ENCODE assay signal across 25 mouse cellular contexts in the genomic region with DNA sequence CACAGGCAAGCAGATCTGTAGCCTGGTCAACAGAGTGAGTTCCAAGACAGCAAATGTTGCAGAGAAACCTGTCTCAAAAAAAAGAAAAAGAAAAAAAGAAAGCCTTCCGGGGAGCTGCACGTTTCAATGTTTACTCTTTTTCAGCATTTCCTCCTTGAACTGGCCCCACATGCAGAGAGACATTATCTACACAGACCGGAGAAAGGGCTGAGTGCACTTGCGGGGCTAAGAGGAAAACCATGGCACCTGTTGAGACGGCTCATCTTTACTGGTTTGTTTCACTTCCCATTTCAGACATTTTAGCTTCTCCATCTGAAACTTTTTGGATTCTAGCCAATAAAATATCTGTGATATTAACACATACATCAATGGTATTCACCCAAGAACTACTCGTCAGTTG. TPM values are rescaled to one million over a fixed set of nuclear protein-coding genes. Genes with fewer than 3 reads are reported as not detected.
A peak's percentile ranks its signal among the peaks of the same experiment; 100 is the strongest.
DNase-seq lines count a peak whose midpoint lies in the region; ATAC-seq and TF ChIP-seq lines count a peak whose summit lies in the region.
"Had no signal": no experiment of that assay in that cellular context is flagged by ENCODE, and none has a peak within 500 bp of the region (broad histone marks: within the 10 kb centered on the region; RNA-seq: fewer than 3 reads in every experiment).

No protein-coding gene starts in this region.

- no peak for TF ChIP-seq RAD21 in MEL (IDR thresholded peaks at IDR 0.05; ENCODE audit: low read depth, low read length)

- DNase-seq in lung, postnatal 36 days = peak; percentile 23
- DNase-seq in lung, adult 18-20 months = no peak
- peak; percentile 86 for DNase-seq in MEL (ENCODE audit: low read depth, low spot score)
- DNase-seq in urinary bladder, adult 2 months (ENCODE audit: low spot score) = no peak
- DNase-seq in frontal cortex, postnatal 14 days (ENCODE audit: low spot score in 2 of 2) = no peak
- DNase-seq: adrenal gland, postnatal 10 days; cerebellum, adult 11 months; cerebellum, postnatal 10 days; embryo, embryonic 11 days; forebrain, postnatal 0 days; heart, postnatal 36 days; kidney, adult 18-20 months; kidney, postnatal 14 days; lung, postnatal 4 days; right cerebral cortex, adult 18-20 months; thymus, postnatal 14 days had no signal

- TF ChIP-seq POLR2A in MEL (IDR thresholded peaks at IDR 0.05; ENCODE audit: control insufficient read depth in 1 of 2, insufficient read depth in 1 of 2, low read depth in 1 of 2, low read length in 2 of 2, poor library complexity in 1 of 2) = no peak

- H3K27me3 ChIP-seq in MEL (ENCODE audit: control insufficient read depth in 1 of 2, insufficient read depth in 2 of 2, low read length in 2 of 2) = no peaks in the 10 kb centered on the region
- no peaks in the 10 kb centered on the region for H3K27me3 ChIP-seq in stomach, embryonic 16.5 days (ENCODE audit: control insufficient read depth, insufficient read depth, low read length)
- H3K27me3 ChIP-seq: heart, embryonic 13.5 days; hindbrain, embryonic 15.5 days; midbrain, embryonic 12.5 days; neural tube, embryonic 12.5 days; Patski; stomach, embryonic 15.5 days had no signal

- H3K79me2 ChIP-seq in MEL (ENCODE audit: control insufficient read depth, insufficient read depth, low read length, poor library complexity) = peaks cover 7% of the 10 kb centered on the region; the same call in 1 of the 2 replicates

- H3K9me3 ChIP-seq in MEL (replicated peaks; ENCODE audit: insufficient read depth, low read length) = no peaks in the 10 kb centered on the region
- no peaks in the 10 kb centered on the region for H3K9me3 ChIP-seq in stomach, embryonic 16.5 days (replicated peaks; ENCODE audit: control insufficient read depth, low read length)
- H3K9me3 ChIP-seq: heart, embryonic 13.5 days; hindbrain, embryonic 15.5 days; midbrain, embryonic 12.5 days; neural tube, embryonic 12.5 days; stomach, embryonic 15.5 days had no signal

- peak; percentile 80 for ATAC-seq in megakaryocyte progenitor cell, adult 5-6 weeks (replicated peaks; ENCODE audit: poor library complexity)
- no peak; the same call in 1 of the 2 replicates for ATAC-seq in stomach, embryonic 16.5 days (ENCODE audit: insufficient read depth, low FRiP score)
- ATAC-seq: forebrain, postnatal 0 days; Patski had no signal

- H3K9ac ChIP-seq in MEL (ENCODE audit: control insufficient read depth, low read depth, low read length, poor library complexity, severe bottlenecking) = peak overlapping the region; percentile 31
- no peak overlapping the region for H3K9ac ChIP-seq in stomach, embryonic 16.5 days (ENCODE audit: low read length)
- H3K9ac ChIP-seq: forebrain, postnatal 0 days; heart, embryonic 13.5 days; hindbrain, embryonic 15.5 days; midbrain, embryonic 12.5 days; neural tube, embryonic 12.5 days; stomach, embryonic 15.5 days had no signal

- WGBS in stomach, embryonic 16.5 days = 45% methylated on average over 6 of the region's 6 CpGs

- peaks cover 13 to 22% of the 10 kb centered on the region in 2 experiments for H3K4me1 ChIP-seq in MEL (ENCODE audit: control insufficient read depth in 1 of 2, insufficient read depth in 2 of 2, low read length in 2 of 2)
- no peaks in the 10 kb centered on the region for H3K4me1 ChIP-seq in stomach, embryonic 16.5 days (ENCODE audit: control insufficient read depth, insufficient read depth, low read length)
- H3K4me1 ChIP-seq: heart, embryonic 13.5 days; hindbrain, embryonic 15.5 days; midbrain, embryonic 12.5 days; neural tube, embryonic 12.5 days; stomach, embryonic 15.5 days had no signal

- peaks cover 32 to 54% of the 10 kb centered on the region in 2 experiments for H3K36me3 ChIP-seq in MEL (ENCODE audit: control insufficient read depth in 1 of 2, insufficient read depth in 2 of 2, low read length in 2 of 2)
- peaks cover 26% of the 10 kb centered on the region for H3K36me3 ChIP-seq in stomach, embryonic 16.5 days (ENCODE audit: control insufficient read depth, insufficient read depth, low read length)

- TF ChIP-seq EP300 in MEL (IDR thresholded peaks at IDR 0.05; ENCODE audit: low read depth in 1 of 2, low read length in 2 of 2) = peak; percentile 69 to 74

- H3K4me2 ChIP-seq in stomach, embryonic 16.5 days (ENCODE audit: low read depth, low read length) = no peak overlapping the region
- H3K4me2 ChIP-seq: heart, embryonic 13.5 days; hindbrain, embryonic 15.5 days; midbrain, embryonic 12.5 days; neural tube, embryonic 12.5 days; stomach, embryonic 15.5 days had no signal

- TF ChIP-seq CTCF in MEL (IDR thresholded peaks at IDR 0.05 in 2 of 3, conservative IDR thresholded peaks at IDR 0.05 in 1 of 3; ENCODE audit: control insufficient read depth in 1 of 3, insufficient read depth in 1 of 3, low read depth in 2 of 3, low read length in 3 of 3, poor library complexity in 1 of 3, severe bottlenecking in 1 of 3) = no peak

- H3K27ac ChIP-seq in MEL (ENCODE audit: control insufficient read depth, low read depth, low read length) = peak overlapping the region; percentile 75
- peak overlapping the region; percentile 46; the same call in 1 of the 2 replicates for H3K27ac ChIP-seq in stomach, embryonic 16.5 days (ENCODE audit: low read length)
- H3K27ac ChIP-seq: heart, embryonic 13.5 days; hindbrain, embryonic 15.5 days; midbrain, embryonic 12.5 days; neural tube, embryonic 12.5 days; stomach, embryonic 15.5 days had no signal

- peak overlapping the region; percentile 20 to 21; a peak in 2 of 4 replicates for H3K4me3 ChIP-seq in MEL (ENCODE audit: control insufficient read depth in 1 of 2, insufficient read depth in 1 of 2, low read depth in 2 of 2, low read length in 2 of 2)
- no peak overlapping the region for H3K4me3 ChIP-seq in stomach, embryonic 16.5 days (replicated peaks; ENCODE audit: low read length)
- H3K4me3 ChIP-seq: heart, embryonic 13.5 days; hindbrain, embryonic 15.5 days; midbrain, embryonic 12.5 days; neural tube, embryonic 12.5 days; stomach, embryonic 15.5 days had no signal

TF ChIP-seq in MEL, 35 proteins besides CTCF, POLR2A, EP300 and RAD21 (continues in another document):
- TF ChIP-seq BHLHE40 (IDR thresholded peaks at IDR 0.05; ENCODE audit: borderline replicate concordance, low read depth, low read length) (peak; percentile 91), MAX (IDR thresholded peaks at IDR 0.05; ENCODE audit: low read length) (peak; percentile 83), GATA1 (IDR thresholded peaks at IDR 0.05; ENCODE audit: low read depth, low read length) (peak; percentile 66), ZNF384 (IDR thresholded peaks at IDR 0.05; ENCODE audit: low read depth, low read length) (peak; percentile 85), RCOR1 (IDR thresholded peaks at IDR 0.05; ENCODE audit: low read depth, low read length) (peak; percentile 46; the same call in 1 of the 2 replicates), E2F4 (IDR thresholded peaks at IDR 0.05; ENCODE audit: borderline replicate concordance, low read depth, low read length) (no peak), MAZ (IDR thresholded peaks at IDR 0.05; ENCODE audit: low read depth, low read length) (0 out of 2 replicates have a peak, but pooled peaks have one; percentile 49), NELFE (IDR thresholded peaks at IDR 0.05; ENCODE audit: low read depth, low read length) (no peak), GABPA (IDR thresholded peaks at IDR 0.05; ENCODE audit: low read depth, low read length) (no peak), SIN3A (IDR thresholded peaks at IDR 0.05; ENCODE audit: low read length) (peak; percentile 97), MYB (IDR thresholded peaks at IDR 0.05; ENCODE audit: low read depth, low read length) (no peak), MXI1 (IDR thresholded peaks at IDR 0.05; ENCODE audit: low read depth, low read length) (peak; percentile 98), MYC (IDR thresholded peaks at IDR 0.05; ENCODE audit: low read depth, low read length) (peak; percentile 81), UBTF (IDR thresholded peaks at IDR 0.05; ENCODE audit: borderline replicate concordance, insufficient read depth, low read depth, low read length) (no peak), ETS1 (IDR thresholded peaks at IDR 0.05; ENCODE audit: low read depth, low read length) (peak; percentile 94), TBP (IDR thresholded peaks at IDR 0.05; ENCODE audit: low read depth, low read length) (no peak), POLR2AphosphoS2 (IDR thresholded peaks at IDR 0.05; ENCODE audit: low read length) (no peak), MAFK (IDR thresholded peaks at IDR 0.05; ENCODE audit: borderline replicate concordance, low read depth, low read length) (no peak), NRF1 (IDR thresholded peaks at IDR 0.05; ENCODE audit: insufficient read depth, low read depth, low read length, poor library complexity, severe bottlenecking) (no peak), KAT2A (conservative IDR thresholded peaks at IDR 0.05; ENCODE audit: low read depth, low read length) (no peak)

RNA-seq across cellular contexts. Expression of a gene that starts 8.9 kb away (rescaled TPM):
- 56.2 and 58.3 TPM in 2 replicates for total RNA-seq in MEL (2012; rRNA removed)
- polyA plus RNA-seq in MEL (2012; ENCODE audit: insufficient read depth in 1 of 2, insufficient read length in 2 of 2, low read depth in 1 of 2, low replicate concordance in 2 of 2, missing spikeins in 1 of 2) = 10 to 100 TPM in 1 of 2 experiments, not detected in 1; 57.4 TPM
- 127 and 130 TPM in 2 replicates for total RNA-seq in megakaryocyte progenitor cell, adult 5-6 weeks (2015)
- 99.7 and 101 TPM in 2 replicates for total RNA-seq in megakaryocyte progenitor cell, adult 5-6 weeks (2017)
- 47.3 and 53.7 TPM in 2 replicates for polyA plus RNA-seq in stomach, embryonic 16.5 days (2015; fragmentation: Nextera tagmentation; extraction: Ambion mirVana)
- polyA plus RNA-seq in urinary bladder, adult 2 months (2012; rRNA removed) = 44.7 and 48.8 TPM in 2 replicates

RNA-seq across cellular contexts. Expression of a gene that starts 37.9 kb away (rescaled TPM):
- total RNA-seq in MEL (2012; rRNA removed) = 139 and 185 TPM in 2 replicates
- 100 to 1,000 TPM; 229 to 682 TPM for polyA plus RNA-seq in MEL (2012; ENCODE audit: insufficient read depth in 1 of 2, insufficient read length in 2 of 2, low read depth in 1 of 2, low replicate concordance in 2 of 2, missing spikeins in 1 of 2)
- 152 and 153 TPM in 2 replicates for total RNA-seq in megakaryocyte progenitor cell, adult 5-6 weeks (2015)
- 181 and 194 TPM in 2 replicates for total RNA-seq in megakaryocyte progenitor cell, adult 5-6 weeks (2017)
- 173 and 187 TPM in 2 replicates for polyA plus RNA-seq in stomach, embryonic 16.5 days (2015; fragmentation: Nextera tagmentation; extraction: Ambion mirVana)
- polyA plus RNA-seq in urinary bladder, adult 2 months (2012; rRNA removed) = 3.1 and 3.2 TPM in 2 replicates
- total RNA-seq: gastrocnemius, adult 18-20 months had no signal

RNA-seq across cellular contexts. Expression of a gene that starts 48.6 kb away (rescaled TPM):
- total RNA-seq in MEL (2012; rRNA removed) = 32.2 and 33.3 TPM in 2 replicates
- polyA plus RNA-seq in MEL (2012; ENCODE audit: insufficient read depth in 1 of 2, insufficient read length in 2 of 2, low read depth in 1 of 2, low replicate concordance in 2 of 2, missing spikeins in 1 of 2) = 10 to 100 TPM in 1 of 2 experiments, not detected in 1; 48.8 TPM
- total RNA-seq in megakaryocyte progenitor cell, adult 5-6 weeks (2015) = 64.8 and 71.7 TPM in 2 replicates
- total RNA-seq in megakaryocyte progenitor cell, adult 5-6 weeks (2017) = 66.3 and 67.7 TPM in 2 replicates
- polyA plus RNA-seq in stomach, embryonic 16.5 days (2015; fragmentation: Nextera tagmentation; extraction: Ambion mirVana) = 24.9 and 25.7 TPM in 2 replicates
- 0.88 and 1.6 TPM in 2 replicates for polyA plus RNA-seq in urinary bladder, adult 2 months (2012; rRNA removed)
- total RNA-seq: gastrocnemius, adult 18-20 months had no signal

Comparison
In these comparisons a context has a peak if more than half of its experiments do, and no peak if none do; other contexts are left out.
1. DNase-seq: peak in lung, postnatal 36 days (single experiment) and MEL (single experiment); none in lung, adult 18-20 months (0 of 2), urinary bladder, adult 2 months (single experiment) and frontal cortex, postnatal 14 days (0 of 2).
2. RNA of a gene that starts 37.9 kb away (polyA plus RNA-seq): 229 to 682 TPM in MEL and 173 to 187 TPM in stomach, embryonic 16.5 days; 3.1 to 3.2 TPM in urinary bladder, adult 2 months; every median in the first group is over 10 times any median in the second.